Mouse (Mus musculus): ENCODE results near the gene Smg9.

Gene Smg9

GRCm38 (mm10) chr7:24410831-24411230 lies 11.4 kb downstream of the Smg9 start:
- no peak for DNase-seq

- no peak for DNase-seq
Measured at GRCm38 (mm10) chr7:24413630-24414029, 14.2 kb downstream of the Smg9 start.

- DNase-seq, result no peak
Measured at GRCm38 (mm10) chr7:24415261-24415660, 15.8 kb downstream of the Smg9 start.

GRCm38 (mm10) chr7:24419579-24419978 lies 20.2 kb downstream of the Smg9 start:
- no peak for DNase-seq

- no peak for DNase-seq
Measured at GRCm38 (mm10) chr7:24421648-24422047, 22.2 kb downstream of the Smg9 start.

GRCm38 (mm10) chr7:24422251-24422650 lies 22.8 kb downstream of the Smg9 start:
- DNase-seq, result peak; percentile 41

- DNase-seq, result no peak
Measured at GRCm38 (mm10) chr7:24423107-24423763, 23.8 kb downstream of the Smg9 start.

- peak; percentile 27 for DNase-seq
Measured at GRCm38 (mm10) chr7:24423956-24424732, 24.7 kb downstream of the Smg9 start.

- DNase-seq, result no peak
Measured at GRCm38 (mm10) chr7:24425919-24426318, 26.5 kb downstream of the Smg9 start.

- DNase-seq, result no peak
Measured at GRCm38 (mm10) chr7:24427168-24427567, 27.7 kb downstream of the Smg9 start.

GRCm38 (mm10) chr7:24428725-24429124 lies 29.3 kb downstream of the Smg9 start:
- DNase-seq, result no peak

GRCm38 (mm10) chr7:24429413-24430112 lies 30.1 kb downstream of the Smg9 start:
- no peak for DNase-seq

- no peak for DNase-seq
Measured at GRCm38 (mm10) chr7:24430551-24431345, 31.3 kb downstream of the Smg9 start.

- no peak for DNase-seq
Measured at GRCm38 (mm10) chr7:24431713-24432112, 32.3 kb downstream of the Smg9 start.

- no peak for DNase-seq
Measured at GRCm38 (mm10) chr7:24435305-24435704, 35.9 kb downstream of the Smg9 start.

GRCm38 (mm10) chr7:24437981-24438380 lies 38.6 kb downstream of the Smg9 start:
- DNase-seq, result no peak

GRCm38 (mm10) chr7:24439191-24439590 lies 39.8 kb downstream of the Smg9 start:
- DNase-seq, result no peak

- no peak for DNase-seq
Measured at GRCm38 (mm10) chr7:24439891-24440290, 40.5 kb downstream of the Smg9 start.

GRCm38 (mm10) chr7:24441785-24442184 lies 42.4 kb downstream of the Smg9 start:
- DNase-seq, result peak; percentile 69

- DNase-seq, result no peak
Measured at GRCm38 (mm10) chr7:24442313-24442712, 42.9 kb downstream of the Smg9 start.

GRCm38 (mm10) chr7:24445266-24445926 lies 46.0 kb downstream of the Smg9 start:
- no peak for DNase-seq

- DNase-seq, result no peak
Measured at GRCm38 (mm10) chr7:24446697-24447340, 47.4 kb downstream of the Smg9 start.

All from kidney, adult 18-20 months (tissue).